Mouse (Mus musculus) heart, postnatal 0 days (tissue): ENCODE data around the gene Ccdc124. TPM values are rescaled to one million over a fixed set of nuclear protein-coding genes. Genes with fewer than 3 reads are reported as not detected.
A peak's percentile ranks its signal among the peaks of the same experiment; 100 is the strongest.

Experiments used
- ATAC-seq: fragments of 200-750 bp; cut with Nextera tagmentation; 2 replicates; pipeline ENCODE4 v1.8.0; 2017; ENCODE audit warnings: low read depth, moderate number of reproducible peaks, moderate library complexity; ENCODE audit not compliant: insufficient read depth
- DNase-seq: peaks from one replicate; pipeline ENCODE4 v3.0.0-alpha.2; 2016; ENCODE audit warnings: low spot score
- H3K27ac ChIP-seq: fragments of 300-500 bp; sonication (generic); 2 replicates; pipeline ENCODE4 v1.5.1; 2014; ENCODE audit warnings: low read depth, mild to moderate bottlenecking
- H3K27me3 ChIP-seq: fragments of 300-500 bp; sonication (generic); 2 replicates; pipeline ENCODE4 v1.6.1; 2014; ENCODE audit warnings: low read length, mixed read lengths; ENCODE audit not compliant: control insufficient read depth, insufficient read depth
- H3K36me3 ChIP-seq: fragments of 300-500 bp; sonication (generic); replicated peaks from 2 replicates; pipeline ENCODE4 v1.6.1; 2014; ENCODE audit warnings: low read length, mixed read lengths; ENCODE audit not compliant: control insufficient read depth, insufficient read depth
- H3K4me1 ChIP-seq: fragments of 300-500 bp; sonication (generic); 2 replicates; pipeline ENCODE4 v1.6.1; 2014; ENCODE audit warnings: antibody characterized with exemption; ENCODE audit not compliant: control insufficient read depth, insufficient read depth
- H3K4me2 ChIP-seq: fragments of 300-500 bp; sonication (generic); 2 replicates; pipeline ENCODE4 v1.6.1; 2014; ENCODE audit warnings: low read depth, mild to moderate bottlenecking, low read length, moderate library complexity
- H3K4me3 ChIP-seq: fragments of 300-500 bp; sonication (generic); 2 replicates; pipeline ENCODE4 v1.5.1; 2014; ENCODE audit warnings: low read depth, low read length
- H3K9ac ChIP-seq: fragments of 300-500 bp; sonication (generic); replicated peaks from 2 replicates; pipeline ENCODE4 v1.6.1; 2014; ENCODE audit warnings: low read depth, low read length, mixed read lengths
- H3K9me3 ChIP-seq: fragments of 300-500 bp; sonication (generic); replicated peaks from 2 replicates; pipeline ENCODE4 v1.6.1; 2016; ENCODE audit warnings: low read length; ENCODE audit not compliant: control insufficient read depth
- CTCF ChIP-seq: IDR thresholded peaks from 2 replicates; pipeline ENCODE4 v1.5.1; 2016; ENCODE audit warnings: antibody characterized with exemption, control low read depth, low read depth
- EP300 ChIP-seq: IDR thresholded peaks from 2 replicates; pipeline ENCODE4 v1.6.1; 2016; ENCODE audit warnings: antibody characterized with exemption, low read depth
- WGBS: fragments of 180-500 bp; shearing (Covaris S2); extraction: QIAGEN DNeasy Blood & Tissue Kit; methylation state at CpG from one replicate; pipeline ENCODE4 v1.1.7; 2014; 5-methylcytosine and 5-hydroxymethylcytosine counted together
- polyA plus RNA-seq: library from polyadenylated mRNA; unstranded; fragments of >200 nt; fragmentation: Nextera tagmentation; extraction: Ambion mirVana; gene quantifications from 2 replicates; pipeline ENCODE4 v1.2.1, GENCODE M21; 2015
- total RNA-seq: library from RNA; depleted of rRNA; stranded (reverse); fragments of >200 nt; gene quantifications from 2 replicates; pipeline ENCODE4 v1.2.3, GENCODE M21; 2014; ENCODE audit warnings: low replicate concordance

The Ccdc124 gene
- total and polyA plus RNA-seq, 2 experiments from 2014 or later, result 12.6 to 77.9 TPM

DNA sequence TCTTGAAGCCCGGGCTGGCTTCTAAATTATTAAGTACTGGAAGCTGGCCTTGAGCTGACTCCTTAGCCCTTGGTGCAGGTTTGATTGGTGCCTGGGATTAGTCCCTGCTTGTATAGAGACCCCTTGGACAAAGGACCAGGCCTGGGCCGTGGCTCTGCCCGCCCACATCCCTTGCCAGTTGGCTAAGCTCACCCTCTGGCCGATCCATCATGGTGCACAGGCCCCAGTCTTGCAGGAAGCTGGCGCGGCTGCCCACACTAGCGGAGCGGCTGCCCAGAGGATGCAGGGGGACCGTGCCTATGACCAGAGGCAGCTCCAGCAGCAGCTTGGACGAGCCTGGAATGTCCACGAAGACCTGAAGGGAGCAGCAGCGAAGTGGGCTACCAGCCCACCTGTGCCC lies 37.1 kb downstream of the Ccdc124 start:
- no peak overlapping the region for H3K4me2 ChIP-seq
- H3K9me3 ChIP-seq, result no peaks in the 10 kb centered on the region
- no peak overlapping the region for H3K9ac ChIP-seq
- no peak for TF ChIP-seq CTCF
- TF ChIP-seq EP300, result no peak
- H3K4me3 ChIP-seq, result no peak overlapping the region
- ATAC-seq, result no peak
- no peaks in the 10 kb centered on the region for H3K27me3 ChIP-seq
- no peak overlapping the region for H3K27ac ChIP-seq
- 86% methylated on average over 12 of the region's 12 CpGs for WGBS
- DNase-seq, result no peak
- peaks cover 16% of the 10 kb centered on the region; the same call in 1 of the 2 replicates for H3K36me3 ChIP-seq
- H3K4me1 ChIP-seq, result peaks cover 22% of the 10 kb centered on the region

- Histone ChIP-seq H3K4me1 (peaks cover 22% of the 10 kb centered on the region), H3K27ac (peak overlapping the region; percentile 90), H3K4me2 (no peak overlapping the region), H3K4me3 (no peak overlapping the region), H3K36me3 (peaks cover 16% of the 10 kb centered on the region; the same call in 1 of the 2 replicates), H3K9ac (no peak overlapping the region), H3K9me3 (no peaks in the 10 kb centered on the region), H3K27me3 (no peaks in the 10 kb centered on the region)
- ATAC-seq (peak; percentile 16), DNase-seq (no peak)
- WGBS, result 98% methylated on average over 3 of the region's 3 CpGs
- TF ChIP-seq CTCF (no peak), EP300 (no peak)
Measured at GRCm38 (mm10) chr8:70834071-70834470, 39.7 kb downstream of the Ccdc124 start.

GRCm38 (mm10) chr8:70833520-70833919 lies 40.2 kb downstream of the Ccdc124 start:
- H3K9me3 ChIP-seq, result no peaks in the 10 kb centered on the region
- DNase-seq (peak; percentile 90), ATAC-seq (peak; percentile 93)
- H3K27me3 ChIP-seq, result no peaks in the 10 kb centered on the region
- TF ChIP-seq EP300 (peak; percentile 99), CTCF (no peak)
- peaks cover 21% of the 10 kb centered on the region for H3K4me1 ChIP-seq
- peak overlapping the region; percentile 90 for H3K27ac ChIP-seq
- peak overlapping the region; percentile 1; the same call in 1 of the 2 replicates for H3K9ac ChIP-seq
- peaks cover 16% of the 10 kb centered on the region; the same call in 1 of the 2 replicates for H3K36me3 ChIP-seq
- whole genome bisulfite sequencing, result 13% methylated on average over 15 of the region's 15 CpGs
- H3K4me3 ChIP-seq, result no peak overlapping the region
- no peak overlapping the region for H3K4me2 ChIP-seq

DNA sequence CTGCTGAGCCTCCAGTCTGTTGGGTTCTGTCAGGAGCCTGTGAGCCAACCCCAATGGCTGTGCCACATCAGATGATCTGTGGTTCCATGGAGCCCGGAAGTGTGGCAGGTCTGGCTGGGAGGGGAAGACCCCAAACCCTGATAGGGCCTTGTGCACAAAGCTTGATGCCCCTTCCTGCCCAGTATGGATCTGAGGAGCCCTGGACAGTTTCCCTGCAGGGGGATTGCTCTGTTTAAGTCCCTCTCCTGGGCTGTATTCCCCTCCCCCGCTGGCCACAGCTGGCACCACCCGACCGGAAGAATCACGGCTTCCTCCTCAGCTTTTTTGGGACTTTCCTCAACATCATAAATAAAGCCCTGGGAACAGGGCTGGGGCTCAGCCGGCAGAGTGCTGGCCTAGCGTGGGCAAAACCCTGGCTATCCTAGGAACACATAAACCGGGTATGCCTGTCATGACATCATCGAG lies 40.7 kb downstream of the Ccdc124 start:
- Histone ChIP-seq H3K4me3 (no peak overlapping the region), H3K27me3 (no peaks in the 10 kb centered on the region), H3K9me3 (no peaks in the 10 kb centered on the region), H3K27ac (peak overlapping the region; percentile 90), H3K4me1 (peaks cover 17% of the 10 kb centered on the region), H3K4me2 (no peak overlapping the region), H3K9ac (peak overlapping the region; percentile 1; the same call in 1 of the 2 replicates), H3K36me3 (peaks cover 16% of the 10 kb centered on the region; the same call in 1 of the 2 replicates)
- 45% methylated on average over 9 of the region's 9 CpGs for WGBS
- no peak for TF ChIP-seq EP300
- no peak for TF ChIP-seq CTCF
- DNase-seq, result no peak
- ATAC-seq, result 0 out of 2 replicates have a peak, but pooled peaks have one; percentile 1

- Histone ChIP-seq H3K27me3 (no peaks in the 10 kb centered on the region), H3K4me3 (no peak overlapping the region), H3K4me2 (no peak overlapping the region), H3K9ac (no peak overlapping the region), H3K9me3 (no peaks in the 10 kb centered on the region), H3K27ac (peak overlapping the region; percentile 90; the same call in 1 of the 2 replicates), H3K4me1 (peaks cover 17% of the 10 kb centered on the region), H3K36me3 (peaks cover 16% of the 10 kb centered on the region; the same call in 1 of the 2 replicates)
- ATAC-seq, result no peak
- 72% methylated on average over 11 of the region's 11 CpGs for WGBS
- TF ChIP-seq CTCF (no peak), EP300 (no peak)
- DNase-seq, result no peak
Measured at GRCm38 (mm10) chr8:70832371-70832770, 41.4 kb downstream of the Ccdc124 start.

DNA sequence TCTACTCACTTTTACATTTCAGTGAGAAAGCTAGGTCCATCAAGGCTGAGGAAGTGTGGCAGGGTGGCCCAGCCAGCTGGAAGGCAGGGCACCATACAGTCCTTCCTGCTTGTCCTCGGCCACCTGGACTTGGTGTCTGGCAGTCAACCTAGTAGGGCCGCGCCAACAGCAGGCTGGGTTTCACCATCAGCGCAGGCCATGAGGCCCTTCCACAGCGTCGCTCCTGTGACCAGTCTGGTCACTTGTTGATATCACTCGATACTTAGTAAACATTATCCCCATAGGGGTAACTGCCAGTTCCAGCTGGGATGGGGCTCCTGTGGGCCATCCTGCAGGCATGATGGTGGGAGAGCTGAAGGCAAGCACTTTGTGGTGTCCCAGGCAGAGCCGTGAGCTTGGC lies 42.2 kb downstream of the Ccdc124 start:
- Histone ChIP-seq H3K9ac (no peak overlapping the region), H3K4me1 (peaks cover 17% of the 10 kb centered on the region), H3K27ac (0 out of 2 replicates have a peak overlapping the region, but pooled peaks have one; percentile 4), H3K4me3 (no peak overlapping the region), H3K4me2 (no peak overlapping the region), H3K27me3 (no peaks in the 10 kb centered on the region), H3K9me3 (no peaks in the 10 kb centered on the region), H3K36me3 (peaks cover 11% of the 10 kb centered on the region; the same call in 1 of the 2 replicates)
- ATAC-seq, result no peak
- WGBS, result 90% methylated on average over 8 of the region's 8 CpGs
- DNase-seq, result no peak
- TF ChIP-seq EP300, result no peak
- no peak for TF ChIP-seq CTCF
